Mouse (Mus musculus) C3H10T1/2 (cell line): ENCODE measurements around the gene Pigu. TPM values are rescaled to one million over a fixed set of nuclear protein-coding genes. Genes with fewer than 3 reads are reported as not detected.

ENCODE experiments used
- polyA plus RNA-seq, 2 experiments: library from polyadenylated mRNA; unstranded; fragments of >200 nt; fragmentation: generic; extraction: Trizol; gene quantifications; one replicate each; pipeline ENCODE4 v1.2.1; 2012; ENCODE audit warnings: missing spikeins in 2 of 2

Gene Pigu
- polyA plus RNA-seq = 10 to 100 TPM; 20.6 to 27.7 TPM

GRCm38 (mm10) chr2:155356971-155357591 is at the start of gene Pigu:
Pigu (minus strand) TSS chr2:155357430.

GRCm38 (mm10) chr2:155380261-155381059 is 23.2 kb upstream of the Pigu start, which contains the start of gene Trp53inp2:
Trp53inp2 (plus strand) TSS chr2:155381059.

GRCm38 (mm10) chr2:155276195-155276594 is 81.0 kb downstream of the Pigu start, which contains the start of gene Map1lc3a:
Map1lc3a (plus strand) TSS chr2:155276297.

GRCm38 (mm10) chr2:155236362-155236992 is 120.8 kb downstream of the Pigu start, which contains the start of gene Dynlrb1:
Dynlrb1 (plus strand) TSS chr2:155236533.

Other genes with a start within 250 kb of the Pigu start
- gene Itch, start 223.9 kb downstream of the Pigu start, polyA plus RNA-seq = 1 to 10 TPM in 1 of 2 experiments, under 1 TPM in 1; 0.35 to 5.0 TPM
- gene Dynlrb1, start 120.9 kb downstream of the Pigu start, polyA plus RNA-seq = 100 to 1,000 TPM; 276 to 566 TPM
- 100 to 1,000 TPM; 139 to 209 TPM for gene Map1lc3a, start 81.1 kb downstream of the Pigu start, polyA plus RNA-seq
- gene Trp53inp2, start 23.6 kb upstream of the Pigu start, polyA plus RNA-seq = 10 to 100 TPM in 1 of 2 experiments, 1 to 10 TPM in 1; 2.3 to 16.7 TPM
- 10 to 100 TPM in 1 of 2 experiments, 1 to 10 TPM in 1; 1.6 to 10.7 TPM for gene Ncoa6, start 116.5 kb upstream of the Pigu start, polyA plus RNA-seq
- gene Acss2, start 160.5 kb upstream of the Pigu start, polyA plus RNA-seq = 1 to 10 TPM; 2.1 to 7.1 TPM
- 1 to 10 TPM in 1 of 2 experiments, under 1 TPM in 1; 0.14 to 1.5 TPM for gene Ggt7, start 160.8 kb upstream of the Pigu start, polyA plus RNA-seq
- gene Gss, start 235.4 kb upstream of the Pigu start, polyA plus RNA-seq = 10 to 100 TPM; 28.2 to 38.3 TPM